Comparison of ENCODE assay signal across 8 mouse cellular contexts in the genomic region with DNA sequence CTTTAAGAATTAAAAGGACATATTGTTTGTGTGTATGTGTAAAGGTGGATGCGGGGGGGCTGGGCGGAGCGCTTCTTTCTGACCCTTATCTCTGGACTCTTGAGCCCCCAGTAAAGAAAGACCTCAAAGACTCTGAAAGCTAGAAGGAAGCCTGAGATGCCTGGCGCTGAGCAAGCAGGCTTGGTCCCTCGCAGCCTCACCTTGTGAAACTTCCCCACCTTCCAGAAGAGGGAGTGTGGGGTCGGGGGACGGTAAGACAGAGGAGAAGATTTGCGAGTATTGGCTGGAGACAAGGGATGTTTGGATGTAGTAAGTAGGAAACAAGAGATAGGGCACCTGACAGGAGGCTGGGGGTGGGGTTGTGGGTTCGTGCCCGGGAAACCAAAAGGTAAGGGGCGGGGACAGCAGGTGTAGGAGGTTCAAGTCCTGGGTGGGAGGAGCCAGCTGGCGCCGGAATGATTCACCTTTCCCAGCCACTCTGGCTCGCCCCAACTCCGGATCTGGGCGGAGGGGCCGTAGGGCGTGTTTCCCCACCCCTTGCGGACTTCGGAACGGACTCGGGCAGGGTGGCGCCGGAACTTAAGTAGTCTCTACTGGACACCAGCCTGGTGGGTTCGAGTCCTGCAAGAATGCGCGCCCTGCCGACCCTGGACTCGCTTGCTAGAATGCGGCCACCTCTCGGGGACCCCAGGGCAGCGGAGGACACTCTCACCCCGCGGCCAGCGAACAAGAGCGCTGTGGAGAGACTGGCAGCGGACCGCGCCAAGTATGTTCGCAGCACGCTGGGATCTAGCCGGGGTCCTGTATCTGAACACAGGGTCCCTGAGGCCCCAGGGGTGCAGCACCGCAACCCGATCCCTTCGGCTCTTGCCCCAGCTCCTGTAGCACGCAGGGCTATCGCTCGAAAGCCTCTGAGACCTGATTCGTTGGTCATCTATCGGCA. TPM values are rescaled to one million over a fixed set of nuclear protein-coding genes. Genes with fewer than 3 reads are reported as not detected.
DNase-seq lines count a peak whose midpoint lies in the region; ATAC-seq and TF ChIP-seq lines count a peak whose summit lies in the region.

A gene (plus strand): TSS at position 450 of the 943 bp plus-strand sequence.

- peak within 1 kb of the TSS; percentile 48 for H3K4me3 ChIP-seq in cerebellum, adult 2 months (replicated peaks; ENCODE audit: insufficient read depth, low read depth, low read length)
- H3K4me3 ChIP-seq in brown adipose tissue, adult 24 weeks (ENCODE audit: insufficient read depth, low read depth, low read length): peak within 1 kb of the TSS; percentile 52
- H3K4me3 ChIP-seq in heart, embryonic 13.5 days: peak within 1 kb of the TSS; percentile 66

- no peak for TF ChIP-seq POLR2A in cerebellum, adult 2 months (IDR thresholded peaks at IDR 0.05; ENCODE audit: borderline replicate concordance, insufficient read depth, low read length)

- H3K4me2 ChIP-seq in heart, embryonic 13.5 days: peak within 1 kb of the TSS; percentile 99

- 0 out of 2 replicates have a peak, but pooled peaks cover 4% of the 10 kb centered on the region for H3K4me1 ChIP-seq in cerebellum, adult 2 months (ENCODE audit: control insufficient read depth, insufficient read depth, low read length)
- H3K4me1 ChIP-seq in brown adipose tissue, adult 24 weeks (ENCODE audit: control insufficient read depth, insufficient read depth, insufficient read length, low read length): no peaks in the 10 kb centered on the region
- peaks cover 23% of the 10 kb centered on the region for H3K4me1 ChIP-seq in heart, embryonic 13.5 days

- 4% methylated on average over 50 of the region's 50 CpGs for WGBS in cerebellum, adult 2 months
- 2% methylated on average over 50 of the region's 50 CpGs for WGBS in heart, embryonic 13.5 days

- peak; percentile 51; the same call in 1 of the 2 replicates for ATAC-seq in heart, embryonic 13.5 days (ENCODE audit: extremely low read depth, insufficient number of reproducible peaks, low FRiP score, low TSS enrichment)

- no peaks in the 10 kb centered on the region for H3K9me3 ChIP-seq in heart, embryonic 13.5 days

- peak within 1 kb of the TSS; percentile 76 for H3K9ac ChIP-seq in heart, embryonic 13.5 days

- H3K27ac ChIP-seq in cerebellum, adult 2 months (ENCODE audit: insufficient read depth, low read length): no peak within 1 kb of the TSS
- no peak within 1 kb of the TSS for H3K27ac ChIP-seq in brown adipose tissue, adult 24 weeks (replicated peaks; ENCODE audit: low read depth, low read length)
- no peak within 1 kb of the TSS for H3K27ac ChIP-seq in heart, embryonic 13.5 days (replicated peaks)

- no peaks in the 10 kb centered on the region for H3K36me3 ChIP-seq in heart, embryonic 13.5 days

- peak; percentile 3 to 12 for DNase-seq in cerebellum, adult 2 months
- DNase-seq in cerebellum, postnatal 4 days (ENCODE audit: low spot score in 2 of 2): no peak
- peak; percentile 90 for DNase-seq in kidney, postnatal 10 days
- DNase-seq in lung, postnatal 4 days: peak; percentile 75 to 86
- DNase-seq in spleen, postnatal 4 days (ENCODE audit: low spot score in 2 of 2): peak; percentile 39 to 71
- DNase-seq in T-cell, adult 2 months (ENCODE audit: low spot score): no peak

- H3K27me3 ChIP-seq in cerebellum, adult 2 months (ENCODE audit: control insufficient read depth, insufficient read depth, low read length): peaks cover 1% of the 10 kb centered on the region; the same call in 1 of the 2 replicates
- peaks cover 53% of the 10 kb centered on the region for H3K27me3 ChIP-seq in heart, embryonic 13.5 days (replicated peaks)

- TF ChIP-seq CTCF in cerebellum, adult 2 months (IDR thresholded peaks at IDR 0.05; ENCODE audit: borderline replicate concordance, insufficient read depth, low read depth, low read length): no peak

RNA-seq across cellular contexts. Expression of the gene that starts here (rescaled TPM):
- polyA plus RNA-seq in cerebellum, adult 2 months (2012; rRNA removed): 0.15 and 0.29 TPM in 2 replicates
- 0.50 TPM in 1 of 2 replicates, not detected in the other for polyA plus RNA-seq in brown adipose tissue, adult 24 weeks (2012; ENCODE audit: insufficient read depth, insufficient read length, missing spikeins)
- 1.4 and 1.6 TPM in 2 replicates for polyA plus RNA-seq in heart, embryonic 13.5 days (2015; fragmentation: Nextera tagmentation; extraction: Ambion mirVana)

Comparison
In these comparisons a context has a peak if more than half of its experiments do, and no peak if none do; other contexts are left out.
1. Peak in DNase-seq and H3K4me3 ChIP-seq in cerebellum, adult 2 months; RNA of the gene not detected or under 1 TPM.
2. DNase-seq: peak in kidney, postnatal 10 days (single experiment), lung, postnatal 4 days (2 of 2) and spleen, postnatal 4 days (2 of 2); none in cerebellum, postnatal 4 days (0 of 2) and T-cell, adult 2 months (single experiment).
3. Peak in every context shown above with its lines, with median percentiles within 50 percentile points of each other: H3K4me3 ChIP-seq.